Mouse (Mus musculus) neural tube, embryonic 14.5 days (tissue): ENCODE data around the gene Pdzd11. TPM values are rescaled to one million over a fixed set of nuclear protein-coding genes. Genes with fewer than 3 reads are reported as not detected.

Source experiments
- ATAC-seq: fragments of 200-750 bp; cut with Nextera tagmentation; 2 replicates; pipeline ENCODE4 v1.8.0; 2017; ENCODE audit warnings: low read depth, mild to moderate bottlenecking, moderate TSS enrichment, moderate library complexity
- H3K27ac ChIP-seq: fragments of 300-500 bp; sonication (generic); 2 replicates; pipeline ENCODE4 v1.5.1; 2014; ENCODE audit warnings: low read depth, mild to moderate bottlenecking, control low read depth, low read length, moderate library complexity, mixed read lengths
- H3K27me3 ChIP-seq: fragments of 300-500 bp; sonication (generic); 2 replicates; pipeline ENCODE4 v1.6.1; 2014; ENCODE audit warnings: low read length; ENCODE audit not compliant: control insufficient read depth, insufficient read depth
- H3K36me3 ChIP-seq: fragments of 300-500 bp; sonication (generic); 2 replicates; pipeline ENCODE4 v1.6.1; 2014; ENCODE audit warnings: low read length, mixed read lengths; ENCODE audit not compliant: control insufficient read depth, insufficient read depth
- H3K4me1 ChIP-seq: fragments of 300-500 bp; sonication (generic); 2 replicates; pipeline ENCODE4 v1.6.1; 2014; ENCODE audit warnings: low read length; ENCODE audit not compliant: control insufficient read depth, insufficient read depth
- H3K4me2 ChIP-seq: fragments of 300-500 bp; sonication (generic); 2 replicates; pipeline ENCODE4 v1.6.1; 2014; ENCODE audit warnings: mild to moderate bottlenecking, low read depth, low read length, control low read depth
- H3K4me3 ChIP-seq: fragments of 300-500 bp; sonication (generic); 2 replicates; pipeline ENCODE4 v1.5.1; 2014; ENCODE audit warnings: low read depth, low read length, control low read depth, mixed read lengths
- H3K9ac ChIP-seq: fragments of 300-500 bp; sonication (generic); replicated peaks from 2 replicates; pipeline ENCODE4 v1.6.1; 2014; ENCODE audit warnings: low read depth, mild to moderate bottlenecking, control low read depth, low read length, mixed read lengths
- H3K9me3 ChIP-seq: fragments of 300-500 bp; sonication (generic); 2 replicates; pipeline ENCODE4 v1.6.1; 2016; ENCODE audit warnings: low read length; ENCODE audit not compliant: control insufficient read depth
- WGBS: fragments of 180-500 bp; shearing (Covaris S2); extraction: QIAGEN DNeasy Blood & Tissue Kit; methylation state at CpG from one replicate; pipeline ENCODE4 v1.1.7; 2014; 5-methylcytosine and 5-hydroxymethylcytosine counted together
- polyA plus RNA-seq: library from polyadenylated mRNA; unstranded; fragments of >200 nt; fragmentation: Nextera tagmentation; extraction: Ambion mirVana; gene quantifications from 2 replicates; pipeline ENCODE4 v1.2.1, GENCODE M21; 2014

The Pdzd11 gene
- polyA plus RNA-seq, 1 experiment from 2014 or later: 98.9 TPM

- H3K4me2 ChIP-seq: no peak overlapping the region
- H3K27ac ChIP-seq: no peak overlapping the region
- WGBS: 55% methylated on average over 3 of the region's 3 CpGs
- H3K36me3 ChIP-seq: no peaks in the 10 kb centered on the region
- no peaks in the 10 kb centered on the region for H3K27me3 ChIP-seq
- no peak overlapping the region for H3K4me3 ChIP-seq
- no peaks in the 10 kb centered on the region for H3K4me1 ChIP-seq
- no peak for ATAC-seq
- H3K9ac ChIP-seq: no peak overlapping the region
- H3K9me3 ChIP-seq: no peaks in the 10 kb centered on the region
These were observed 7.9 kb downstream of the Pdzd11 start for GRCm38 (mm10) chrX:100618488-100618887.

- no peak within 1 kb of the TSS for H3K27ac ChIP-seq
- H3K9me3 ChIP-seq: no peaks in the 10 kb centered on the region
- 77% methylated on average over 1 of the region's 1 CpGs for WGBS
- no peaks in the 10 kb centered on the region for H3K4me1 ChIP-seq
- no peak within 1 kb of the TSS for H3K4me2 ChIP-seq
- no peaks in the 10 kb centered on the region for H3K27me3 ChIP-seq
- ATAC-seq: no peak
- H3K9ac ChIP-seq: no peak within 1 kb of the TSS
- no peak within 1 kb of the TSS for H3K4me3 ChIP-seq
- H3K36me3 ChIP-seq: no peaks in the 10 kb centered on the region
These were observed 21.1 kb downstream of the Pdzd11 start, which contains the start of gene Arr3 for GRCm38 (mm10) chrX:100605314-100605713. Gene Arr3 (plus strand): TSS chrX:100605497.

- H3K4me2 ChIP-seq: no peak overlapping the region
- H3K27me3 ChIP-seq: no peaks in the 10 kb centered on the region
- WGBS: 64% methylated on average over 4 of the region's 4 CpGs
- H3K27ac ChIP-seq: no peak overlapping the region
- H3K4me1 ChIP-seq: no peaks in the 10 kb centered on the region
- H3K9me3 ChIP-seq: no peaks in the 10 kb centered on the region
- no peaks in the 10 kb centered on the region for H3K36me3 ChIP-seq
- no peak overlapping the region for H3K9ac ChIP-seq
- H3K4me3 ChIP-seq: no peak overlapping the region
- ATAC-seq: no peak
These were observed 26.6 kb downstream of the Pdzd11 start for GRCm38 (mm10) chrX:100599755-100600154.

GRCm38 (mm10) chrX:100597439-100597838 lies 28.9 kb downstream of the Pdzd11 start:
- Histone ChIP-seq H3K4me3 (no peak overlapping the region), H3K27me3 (no peaks in the 10 kb centered on the region), H3K9me3 (no peaks in the 10 kb centered on the region), H3K4me1 (no peaks in the 10 kb centered on the region), H3K4me2 (no peak overlapping the region), H3K36me3 (no peaks in the 10 kb centered on the region), H3K9ac (no peak overlapping the region), H3K27ac (no peak overlapping the region)
- ATAC-seq: no peak
- 32% methylated on average over 5 of the region's 5 CpGs for WGBS

- Histone ChIP-seq H3K4me2 (no peak within 1 kb of the TSS), H3K36me3 (no peaks in the 10 kb centered on the region), H3K4me1 (no peaks in the 10 kb centered on the region), H3K27ac (no peak within 1 kb of the TSS), H3K27me3 (no peaks in the 10 kb centered on the region), H3K9me3 (no peaks in the 10 kb centered on the region), H3K4me3 (no peak within 1 kb of the TSS), H3K9ac (no peak within 1 kb of the TSS)
- WGBS: 78% methylated on average over 4 of the region's 4 CpGs
- no peak for ATAC-seq
These were observed 31.6 kb downstream of the Pdzd11 start, which contains the start of gene P2ry4 for GRCm38 (mm10) chrX:100594791-100595190. Gene P2ry4 (minus strand): TSS chrX:100594869.

Other genes with a start within 250 kb of the Pdzd11 start
- not detected in 2 replicates for gene Otud6a, start 197.6 kb downstream of the Pdzd11 start, polyA plus RNA-seq
- not detected in 2 replicates for gene Awat2, start 183.9 kb downstream of the Pdzd11 start, polyA plus RNA-seq
- 28.2 and 32.4 TPM in 2 replicates for gene Igbp1, start 132.3 kb downstream of the Pdzd11 start, polyA plus RNA-seq
- not detected in 2 replicates for gene Dgat2l6, start 101.7 kb downstream of the Pdzd11 start, polyA plus RNA-seq
- gene Awat1, start 54.3 kb downstream of the Pdzd11 start, polyA plus RNA-seq: not detected in 2 replicates
- gene P2ry4, start 31.7 kb downstream of the Pdzd11 start, polyA plus RNA-seq: not detected in 2 replicates
- not detected in 2 replicates for gene Arr3, start 21.1 kb downstream of the Pdzd11 start, polyA plus RNA-seq
- 2.1 and 3.4 TPM in 2 replicates for gene Kif4, start 831 bp downstream of the Pdzd11 start, polyA plus RNA-seq
- gene Gdpd2, start 103.3 kb upstream of the Pdzd11 start, polyA plus RNA-seq: 40.8 and 43.5 TPM in 2 replicates
- 11.9 and 12.9 TPM in 2 replicates for gene Dlg3, start 141.2 kb upstream of the Pdzd11 start, polyA plus RNA-seq